Mouse (Mus musculus) kidney, embryonic 14.5 days (tissue): ENCODE measurements around the gene Slc18b1. TPM values are rescaled to one million over a fixed set of nuclear protein-coding genes. Genes with fewer than 3 reads are reported as not detected.

Source experiments
- ATAC-seq: fragments of 200-750 bp; cut with Nextera tagmentation; 2 replicates; pipeline ENCODE4 v1.8.0; 2017; ENCODE audit warnings: moderate number of reproducible peaks, mild to moderate bottlenecking, moderate TSS enrichment, moderate library complexity; ENCODE audit not compliant: low FRiP score, low TSS enrichment
- H3K27ac ChIP-seq: fragments of 300-500 bp; sonication (generic); 2 replicates; pipeline ENCODE4 v1.5.1; 2014; ENCODE audit warnings: low read depth, mild to moderate bottlenecking, low read length, moderate library complexity, mixed read lengths
- H3K27me3 ChIP-seq: fragments of 300-500 bp; sonication (generic); 2 replicates; pipeline ENCODE4 v1.6.1; 2014; ENCODE audit warnings: mild to moderate bottlenecking, low read length; ENCODE audit not compliant: control insufficient read depth, insufficient read depth
- H3K36me3 ChIP-seq: fragments of 300-500 bp; sonication (generic); 2 replicates; pipeline ENCODE4 v1.6.1; 2014; ENCODE audit warnings: low read length, mixed read lengths; ENCODE audit not compliant: control insufficient read depth, insufficient read depth
- H3K4me1 ChIP-seq: fragments of 300-500 bp; sonication (generic); 2 replicates; pipeline ENCODE4 v1.6.1; 2014; ENCODE audit warnings: low read length, mixed read lengths; ENCODE audit not compliant: control insufficient read depth, insufficient read depth
- H3K4me2 ChIP-seq: fragments of 300-500 bp; sonication (generic); replicated peaks from 2 replicates; pipeline ENCODE4 v1.6.1; 2014; ENCODE audit warnings: low read depth, mild to moderate bottlenecking, low read length
- H3K4me3 ChIP-seq: fragments of 300-500 bp; sonication (generic); 2 replicates; pipeline ENCODE4 v1.5.1; 2014; ENCODE audit warnings: mild to moderate bottlenecking, low read length
- H3K9ac ChIP-seq: fragments of 300-500 bp; sonication (generic); 2 replicates; pipeline ENCODE4 v1.6.1; 2014; ENCODE audit warnings: low read depth, mild to moderate bottlenecking, low read length, moderate library complexity
- H3K9me3 ChIP-seq: fragments of 300-500 bp; sonication (generic); 2 replicates; pipeline ENCODE4 v1.6.1; 2016; ENCODE audit warnings: low read length; ENCODE audit not compliant: control insufficient read depth
- WGBS: fragments of 180-500 bp; shearing (Covaris S2); extraction: QIAGEN DNeasy Blood & Tissue Kit; methylation state at CpG from one replicate; pipeline ENCODE4 v1.1.7; 2014; 5-methylcytosine and 5-hydroxymethylcytosine counted together
- polyA plus RNA-seq: library from polyadenylated mRNA; unstranded; fragments of >200 nt; fragmentation: Nextera tagmentation; extraction: Ambion mirVana; gene quantifications from 2 replicates; pipeline ENCODE4 v1.2.1, GENCODE M21; 2014

Slc18b1 gene
- polyA plus RNA-seq, 1 experiment from 2014 or later: 20.0 TPM

DNA sequence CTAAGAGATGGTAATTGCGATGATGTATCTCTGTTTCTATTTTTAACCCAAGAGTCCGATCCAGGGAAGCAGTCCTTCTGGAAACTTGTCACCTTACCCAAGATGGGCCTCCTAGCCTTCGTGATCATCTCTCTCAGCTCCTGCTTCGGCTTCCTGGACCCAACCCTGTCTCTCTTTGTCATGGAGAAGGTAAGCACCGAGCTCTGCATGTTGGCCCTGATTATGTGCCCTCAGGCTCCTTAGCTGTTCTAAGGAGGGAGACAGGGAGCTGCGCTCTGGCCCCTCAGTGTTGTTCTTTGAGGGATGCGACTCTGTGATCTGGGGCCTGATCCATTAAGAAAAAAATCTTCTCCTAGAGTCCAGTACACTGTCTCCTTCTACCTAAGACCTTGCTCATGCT, 19.5 kb downstream of the Slc18b1 start:
- WGBS: 85% methylated on average over 7 of the region's 7 CpGs
- no peak for ATAC-seq
- H3K27ac ChIP-seq: no peak overlapping the region

DNA sequence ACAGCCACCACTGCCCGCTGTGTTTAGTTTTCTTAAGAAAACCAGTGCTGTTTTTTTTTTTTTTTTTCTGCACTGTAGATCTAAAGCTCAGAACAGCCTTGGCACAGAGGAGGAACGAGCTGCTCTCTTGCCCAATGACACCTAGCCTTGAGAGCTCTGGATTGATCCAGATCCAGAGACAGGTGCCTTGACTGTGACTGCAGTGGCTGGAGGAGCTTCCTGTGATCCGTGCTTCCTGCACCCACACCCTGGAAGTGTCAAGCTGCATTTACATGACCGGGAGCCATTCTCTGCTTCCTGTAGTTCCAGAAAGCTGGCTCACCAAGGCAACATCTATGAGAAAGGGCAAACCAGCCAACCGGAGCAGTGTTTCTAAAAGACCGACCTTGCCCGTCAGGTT, 29.7 kb downstream of the Slc18b1 start:
- Histone ChIP-seq H3K27ac (no peak overlapping the region), H3K27me3 (no peaks in the 10 kb centered on the region), H3K4me3 (no peak overlapping the region), H3K9ac (no peak overlapping the region), H3K4me2 (no peak overlapping the region), H3K4me1 (no peaks in the 10 kb centered on the region), H3K36me3 (peaks cover 20% of the 10 kb centered on the region; the same call in 1 of the 2 replicates), H3K9me3 (no peaks in the 10 kb centered on the region)
- no peak; the same call in 1 of the 2 replicates for ATAC-seq
- WGBS: 51% methylated on average over 7 of the region's 7 CpGs

More for the DNA sequence above, 19.5 kb downstream of the Slc18b1 start:
- no peak overlapping the region for H3K4me3 ChIP-seq
- no peak overlapping the region for H3K9ac ChIP-seq
- H3K4me1 ChIP-seq: no peaks in the 10 kb centered on the region
- H3K36me3 ChIP-seq: peaks cover 10% of the 10 kb centered on the region; the same call in 1 of the 2 replicates
- no peaks in the 10 kb centered on the region for H3K9me3 ChIP-seq
- H3K27me3 ChIP-seq: no peaks in the 10 kb centered on the region
- no peak overlapping the region for H3K4me2 ChIP-seq

DNA sequence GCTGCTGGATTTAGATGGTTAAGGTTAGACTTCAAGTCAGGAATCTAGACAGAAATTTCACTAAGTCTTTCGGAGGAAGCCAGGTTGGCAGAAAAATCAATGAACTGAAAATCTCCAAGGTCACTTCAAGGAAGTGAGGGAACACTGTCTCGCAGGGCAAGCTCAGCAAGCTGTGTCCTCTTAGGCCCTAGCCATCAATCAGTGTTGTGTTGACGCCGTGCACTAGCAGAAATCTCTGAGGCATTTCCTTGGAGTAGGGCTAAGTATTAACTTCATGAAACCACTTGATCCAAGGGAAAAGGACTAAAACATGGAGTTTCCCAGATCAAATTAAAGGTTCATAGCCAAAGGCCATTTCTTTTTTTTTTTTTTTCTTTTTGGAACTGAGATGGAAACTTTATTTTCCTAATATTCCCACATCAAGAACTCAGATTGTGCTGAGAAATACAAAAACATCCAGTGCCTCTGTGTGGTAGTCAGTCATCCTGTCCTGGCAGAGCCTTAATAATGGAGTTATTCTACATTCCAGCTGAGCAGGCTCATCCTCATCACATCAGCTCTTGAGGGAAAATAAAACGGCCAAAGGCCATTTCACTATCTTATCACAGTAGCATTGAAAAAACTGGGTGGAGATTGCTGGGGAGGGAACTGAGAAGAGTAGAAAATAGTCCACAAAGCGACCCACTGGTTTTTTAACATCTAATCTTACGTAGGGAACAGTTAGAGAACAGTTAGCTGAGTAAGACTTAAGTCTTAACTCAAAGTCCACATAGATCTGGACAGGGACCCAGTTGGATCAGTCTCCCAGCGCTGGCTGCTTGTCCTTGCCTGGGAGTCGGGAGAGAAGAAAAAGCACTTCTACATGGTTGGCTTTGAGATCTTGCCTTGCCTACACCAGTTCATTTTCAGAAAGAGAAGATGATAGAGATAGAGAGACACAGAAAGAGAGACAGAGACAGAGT, 39.5 kb downstream of the Slc18b1 start:
- Histone ChIP-seq H3K36me3 (no peaks in the 10 kb centered on the region), H3K27ac (0 out of 2 replicates have a peak overlapping the region, but pooled peaks have one; percentile 24)
- ATAC-seq: no peak

DNA sequence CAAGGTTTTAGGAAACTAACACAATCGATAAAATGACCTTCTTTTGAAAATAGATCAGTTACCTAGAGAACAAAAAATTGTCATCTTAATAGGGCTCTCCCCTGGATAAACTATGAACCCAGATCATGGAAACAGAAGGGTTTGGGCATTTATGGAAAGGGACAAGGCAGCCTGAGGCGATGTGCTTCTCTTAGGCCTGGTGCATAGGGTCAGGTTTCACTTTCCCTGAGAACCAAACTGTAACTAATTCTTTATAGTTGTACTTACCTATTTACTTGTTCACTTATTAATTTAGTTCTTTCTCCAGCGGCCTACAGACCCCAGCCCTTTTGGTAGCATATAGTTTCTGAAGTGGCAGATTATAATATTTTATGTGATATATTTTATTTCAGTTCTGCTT, 40.3 kb downstream of the Slc18b1 start:
- no peaks in the 10 kb centered on the region for H3K9me3 ChIP-seq
- H3K36me3 ChIP-seq: no peaks in the 10 kb centered on the region
- no peak overlapping the region for H3K27ac ChIP-seq
- H3K4me2 ChIP-seq: no peak overlapping the region
- ATAC-seq: peak; percentile 28; the same call in 1 of the 2 replicates
- no peak overlapping the region for H3K9ac ChIP-seq
- H3K4me3 ChIP-seq: no peak overlapping the region
- no peaks in the 10 kb centered on the region for H3K4me1 ChIP-seq
- WGBS: 64% methylated on average over 3 of the region's 3 CpGs
- H3K27me3 ChIP-seq: no peaks in the 10 kb centered on the region

More for the DNA sequence above, 39.5 kb downstream of the Slc18b1 start:
- WGBS: 59% methylated on average over 9 of the region's 9 CpGs
- no peaks in the 10 kb centered on the region for H3K9me3 ChIP-seq
- no peaks in the 10 kb centered on the region for H3K4me1 ChIP-seq
- H3K4me2 ChIP-seq: no peak overlapping the region
- H3K27me3 ChIP-seq: no peaks in the 10 kb centered on the region
- no peak overlapping the region for H3K9ac ChIP-seq
- H3K4me3 ChIP-seq: no peak overlapping the region

- Histone ChIP-seq H3K4me2 (no peak overlapping the region), H3K9ac (no peak overlapping the region), H3K27ac (no peak overlapping the region), H3K4me3 (no peak overlapping the region), H3K27me3 (no peaks in the 10 kb centered on the region), H3K36me3 (no peaks in the 10 kb centered on the region), H3K4me1 (no peaks in the 10 kb centered on the region), H3K9me3 (no peaks in the 10 kb centered on the region)
- no peak for ATAC-seq
- WGBS: 91% methylated on average over 3 of the region's 3 CpGs
These were observed 42.1 kb downstream of the Slc18b1 start for GRCm38 (mm10) chr10:23838910-23839309.

- H3K9ac ChIP-seq: no peak overlapping the region
- no peaks in the 10 kb centered on the region for H3K4me1 ChIP-seq
- no peak for ATAC-seq
- H3K27ac ChIP-seq: no peak overlapping the region
- no peak overlapping the region for H3K4me2 ChIP-seq
- no peaks in the 10 kb centered on the region for H3K9me3 ChIP-seq
- 31% methylated on average over 9 of the region's 9 CpGs for WGBS
- H3K36me3 ChIP-seq: no peaks in the 10 kb centered on the region
- H3K27me3 ChIP-seq: no peaks in the 10 kb centered on the region
- no peak overlapping the region for H3K4me3 ChIP-seq
These were observed 42.6 kb downstream of the Slc18b1 start for GRCm38 (mm10) chr10:23839368-23839767.

DNA sequence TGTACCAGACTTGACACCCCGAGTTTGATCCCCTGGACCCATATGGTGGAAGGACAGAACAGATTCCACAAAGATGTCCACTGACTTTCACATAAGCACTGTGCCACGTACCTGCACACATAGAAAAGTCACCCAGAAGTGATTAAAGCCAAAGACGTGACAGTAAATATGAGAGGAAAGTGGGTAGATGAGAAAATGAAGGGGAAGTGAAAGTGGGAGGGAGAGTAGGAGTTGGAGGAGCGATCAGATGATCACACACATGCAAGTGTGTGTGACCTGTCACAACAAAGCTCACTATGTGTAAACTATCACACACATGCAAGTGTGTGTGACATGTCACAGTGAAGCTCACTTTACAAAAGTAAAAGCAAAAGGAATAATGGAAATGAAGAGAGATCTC, 43.7 kb downstream of the Slc18b1 start:
- Histone ChIP-seq H3K9ac (no peak overlapping the region), H3K4me3 (no peak overlapping the region), H3K27ac (no peak overlapping the region), H3K27me3 (no peaks in the 10 kb centered on the region), H3K9me3 (no peaks in the 10 kb centered on the region), H3K4me2 (no peak overlapping the region), H3K4me1 (no peaks in the 10 kb centered on the region), H3K36me3 (no peaks in the 10 kb centered on the region)
- 80% methylated on average over 4 of the region's 4 CpGs for WGBS
- ATAC-seq: no peak

DNA sequence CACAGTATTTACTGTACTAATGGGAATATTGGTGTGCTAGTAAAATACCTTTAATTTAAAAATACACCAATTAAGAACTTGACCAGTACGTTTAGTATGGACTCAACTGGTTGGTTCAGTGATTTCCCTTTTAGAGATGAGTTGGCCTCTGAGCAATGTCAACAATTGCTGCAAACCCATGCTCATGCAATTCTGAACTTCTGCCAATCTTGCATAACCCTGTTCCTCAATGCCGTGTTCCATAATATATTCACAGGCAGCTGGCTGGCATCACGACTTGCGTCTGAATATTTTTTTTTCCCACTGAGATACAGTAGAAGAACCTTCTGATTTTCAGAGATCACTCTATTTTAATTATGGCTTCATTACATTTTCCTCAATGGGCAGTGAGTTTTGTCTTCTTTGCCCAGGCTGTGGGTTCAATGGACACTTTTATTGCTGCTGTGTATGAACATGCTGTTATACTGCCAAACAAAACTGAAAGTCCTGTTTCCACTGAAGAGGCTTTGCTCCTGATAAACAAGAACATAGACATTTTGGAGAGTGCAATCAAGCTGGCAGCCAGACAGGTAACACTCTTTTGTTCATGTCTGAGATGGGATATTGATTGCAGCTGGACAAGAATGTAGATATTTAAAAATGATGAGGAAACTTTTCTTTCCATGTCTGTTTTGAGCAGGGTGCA, 54.6 kb downstream of the Slc18b1 start, which contains the start of gene Vnn3:
Gene Vnn3 (plus strand): TSS at position 235 of the 685 bp plus-strand sequence.
- Histone ChIP-seq H3K27ac (no peak within 1 kb of the TSS), H3K4me1 (no peaks in the 10 kb centered on the region), H3K9ac (no peak within 1 kb of the TSS), H3K27me3 (no peaks in the 10 kb centered on the region), H3K36me3 (no peaks in the 10 kb centered on the region), H3K4me3 (no peak within 1 kb of the TSS), H3K4me2 (no peak within 1 kb of the TSS), H3K9me3 (no peaks in the 10 kb centered on the region)
- ATAC-seq: no peak
- WGBS: 79% methylated on average over 4 of the region's 4 CpGs

- Histone ChIP-seq H3K4me2 (no peak overlapping the region), H3K27me3 (no peaks in the 10 kb centered on the region), H3K9me3 (no peaks in the 10 kb centered on the region), H3K4me3 (no peak overlapping the region), H3K36me3 (no peaks in the 10 kb centered on the region), H3K4me1 (no peaks in the 10 kb centered on the region), H3K9ac (no peak overlapping the region), H3K27ac (no peak overlapping the region)
- ATAC-seq: no peak
- WGBS: 87% methylated on average over 2 of the region's 2 CpGs
These were observed 55.3 kb downstream of the Slc18b1 start for GRCm38 (mm10) chr10:23852096-23852495.
